Mouse (Mus musculus): ENCODE measurements around the gene Mrpl40. TPM values are rescaled to one million over a fixed set of nuclear protein-coding genes. Genes with fewer than 3 reads are reported as not detected.

Gene Mrpl40
- 93.7 and 110 TPM in 2 replicates for polyA plus RNA-seq (2021; fragmentation: Nextera tagmentation)
- long read RNA-seq, experiment 1, transcript Mrpl40-201 (4 exons, 1,280 nt), result major isoform, 56 of 65 reads
- long read RNA-seq, experiment 1, partial matches to known transcripts, result 1 of 65 reads
- long read RNA-seq, experiment 1, other reads (novel, unspliced or antisense), result 3 of 65 reads
- long read RNA-seq, experiment 2, transcript Mrpl40-202 (4 exons, 778 nt), result minor isoform, 11 of 119 reads
- long read RNA-seq, experiment 2, transcript Mrpl40-201 (4 exons, 1,280 nt), result major isoform, 95 of 119 reads
- long read RNA-seq, experiment 2, partial matches to known transcripts, result 6 of 119 reads
- long read RNA-seq, experiment 2, other reads (novel, unspliced or antisense), result 7 of 119 reads

GRCm38 (mm10) chr16:18876442-18877308, at the start of gene Mrpl40, which contains the start of gene Hira:
TSS of gene Mrpl40 (minus strand) at chr16:18876862.
TSS of gene Hira (plus strand) at chr16:18877037.

GRCm38 (mm10) chr16:18836468-18837208, 40.0 kb downstream of the Mrpl40 start, which contains the start of the genes 2510002D24Rik and Gm28539:
TSS of gene 2510002D24Rik (plus strand) at chr16:18836578.
TSS of gene Gm28539 (plus strand) at chr16:18836584.

Other genes with a start within 250 kb of the Mrpl40 start
- 105 and 304 TPM in 2 replicates for gene Sept5, start 246.9 kb downstream of the Mrpl40 start, polyA plus RNA-seq (2021; fragmentation: Nextera tagmentation)
- gene Cldn5, start 100.0 kb downstream of the Mrpl40 start, polyA plus RNA-seq (2021; fragmentation: Nextera tagmentation), result 118 and 161 TPM in 2 replicates
- gene Ufd1, start 65.1 kb downstream of the Mrpl40 start, polyA plus RNA-seq (2021; fragmentation: Nextera tagmentation), result 84.9 and 90.6 TPM in 2 replicates
- 2.2 and 2.7 TPM in 2 replicates for gene Cdc45, start 64.9 kb downstream of the Mrpl40 start, polyA plus RNA-seq (2021; fragmentation: Nextera tagmentation)
- 50.5 and 64.3 TPM in 2 replicates for gene 2510002D24Rik, start 40.3 kb downstream of the Mrpl40 start, polyA plus RNA-seq (2021; fragmentation: Nextera tagmentation)
- 0.31 TPM in 1 of 2 replicates, not detected in the other for gene Gm28539, start 40.3 kb downstream of the Mrpl40 start, polyA plus RNA-seq (2021; fragmentation: Nextera tagmentation)
- 8.1 and 9.0 TPM in 2 replicates for gene Hira, start 175 bp upstream of the Mrpl40 start, polyA plus RNA-seq (2021; fragmentation: Nextera tagmentation)

Measured in left cerebral cortex, adult 6 months (tissue).